Mouse (Mus musculus) T-helper 17 cell (primary cell): ENCODE results near the gene Tmem217.

Experiments used
- in situ Hi-C, 2 experiments: fragments of 300-600 bp; cut with MboI, MseI; formaldehyde crosslinking; loops; 1 replicate in 1 of 2; 2 replicates in 1 of 2; pipeline ENCODE4 v1.15.1; 2025; ENCODE audit warnings: high pct_unique_total_duplicates in 2 of 2

Gene Tmem217

GRCm38 (mm10) chr17:29552162-29552732 is at the start of gene Tmem217:
Gene Tmem217, minus strand, starts transcription at chr17:29552385.
- in situ Hi-C loops, result loop anchor here in 1 of 2 experiments (10.0 kb wide), 1 partner anchor 453 kb away; the partner anchor contains the start of gene Zfand3

- in situ Hi-C loops, result no loop called here
Measured at GRCm38 (mm10) chr17:29601391-29601790, 49.2 kb upstream of the Tmem217 start.

- in situ Hi-C loops, result no loop called here
Measured at GRCm38 (mm10) chr17:29599537-29599936, 47.4 kb upstream of the Tmem217 start.

GRCm38 (mm10) chr17:29599051-29599450 is 46.9 kb upstream of the Tmem217 start:
- in situ Hi-C loops, result no loop called here

- in situ Hi-C loops, result no loop called here
Measured at GRCm38 (mm10) chr17:29596771-29597132, 44.6 kb upstream of the Tmem217 start.

GRCm38 (mm10) chr17:29595891-29596770 is 43.9 kb upstream of the Tmem217 start:
- in situ Hi-C loops, result no loop called here

GRCm38 (mm10) chr17:29589221-29589898 is 37.2 kb upstream of the Tmem217 start:
- in situ Hi-C loops, result no loop called here

- in situ Hi-C loops, result no loop called here
Measured at GRCm38 (mm10) chr17:29586921-29587320, 34.7 kb upstream of the Tmem217 start.

GRCm38 (mm10) chr17:29585446-29585845 is 33.3 kb upstream of the Tmem217 start:
- in situ Hi-C loops, result no loop called here

- in situ Hi-C loops, result no loop called here
Measured at GRCm38 (mm10) chr17:29584737-29585136, 32.6 kb upstream of the Tmem217 start.

- in situ Hi-C loops, result no loop called here
Measured at GRCm38 (mm10) chr17:29584306-29584705, 32.1 kb upstream of the Tmem217 start.

- in situ Hi-C loops, result no loop called here
Measured at GRCm38 (mm10) chr17:29583569-29583968, 31.4 kb upstream of the Tmem217 start.

GRCm38 (mm10) chr17:29579579-29580126 is 27.5 kb upstream of the Tmem217 start:
- in situ Hi-C loops, result no loop called here

GRCm38 (mm10) chr17:29569831-29570230 is 17.6 kb upstream of the Tmem217 start:
- in situ Hi-C loops, result loop anchor here in 1 of 2 experiments (5.0 kb wide), 1 partner anchor 67 kb away; no protein-coding TSS in a partner anchor

- in situ Hi-C loops, result no loop called here
Measured at GRCm38 (mm10) chr17:29568435-29568834, 16.2 kb upstream of the Tmem217 start.

- in situ Hi-C loops, result no loop called here
Measured at GRCm38 (mm10) chr17:29565521-29565920, 13.3 kb upstream of the Tmem217 start.

- in situ Hi-C loops, result loop anchor here in 1 of 2 experiments (10.0 kb wide), 1 partner anchor 446 kb away; the partner anchor contains the start of gene Zfand3
Measured at GRCm38 (mm10) chr17:29558476-29558875, 6.3 kb upstream of the Tmem217 start.

GRCm38 (mm10) chr17:29556893-29557292 is 4.7 kb upstream of the Tmem217 start:
- in situ Hi-C loops, result loop anchor here in 1 of 2 experiments (10.0 kb wide), 1 partner anchor 448 kb away; the partner anchor contains the start of gene Zfand3

- in situ Hi-C loops, result loop anchor here in 1 of 2 experiments (10.0 kb wide), 1 partner anchor 448 kb away; the partner anchor contains the start of gene Zfand3
Measured at GRCm38 (mm10) chr17:29556456-29556855, 4.3 kb upstream of the Tmem217 start.

GRCm38 (mm10) chr17:29554176-29554575 is 2.0 kb upstream of the Tmem217 start:
- in situ Hi-C loops, result loop anchor here in 1 of 2 experiments (10.0 kb wide), 1 partner anchor 451 kb away; the partner anchor contains the start of gene Zfand3

- in situ Hi-C loops, result loop anchor here in 1 of 2 experiments (10.0 kb wide), 1 partner anchor 454 kb away; the partner anchor contains the start of gene Zfand3
Measured at GRCm38 (mm10) chr17:29551019-29551418, 1.2 kb downstream of the Tmem217 start.
